ENCODE assay signal across 8 mouse cellular contexts in genomic region chr10:84576029-84576394, GRCm38 (mm10). TPM values are rescaled to one million over a fixed set of nuclear protein-coding genes. Genes with fewer than 3 reads are reported as not detected.
DNase-seq lines count a peak whose midpoint lies in the region; ATAC-seq and TF ChIP-seq lines count a peak whose summit lies in the region.

No protein-coding gene starts in this region.

- no peak overlapping the region; the same call in 1 of the 2 replicates for H3K27ac ChIP-seq in hindbrain, embryonic 16.5 days (ENCODE audit: low read depth, low read length)
- H3K27ac ChIP-seq in midbrain, embryonic 14.5 days (replicated peaks; ENCODE audit: low read depth, low read length): no peak overlapping the region

- H3K4me2 ChIP-seq in hindbrain, embryonic 16.5 days (ENCODE audit: low read length): peak overlapping the region; percentile 80
- peak overlapping the region; percentile 69 for H3K4me2 ChIP-seq in midbrain, embryonic 14.5 days (ENCODE audit: low read length)

- TF ChIP-seq POLR2A in lung, adult 2 months (IDR thresholded peaks at IDR 0.05; ENCODE audit: borderline replicate concordance, extremely low read depth, low read depth, low read length): peak; percentile 70; the same call in 1 of the 2 replicates

- H3K4me3 ChIP-seq in lung, adult 2 months (replicated peaks; ENCODE audit: extremely low read depth, low read depth, low read length): peak overlapping the region; percentile 68
- H3K4me3 ChIP-seq in hindbrain, embryonic 16.5 days (ENCODE audit: low read length): peak overlapping the region; percentile 95
- peak overlapping the region; percentile 83 for H3K4me3 ChIP-seq in midbrain, embryonic 14.5 days (replicated peaks; ENCODE audit: low read depth, low read length)

- H3K9ac ChIP-seq in hindbrain, embryonic 16.5 days (ENCODE audit: low read depth, low read length): peak overlapping the region; percentile 5; the same call in 1 of the 2 replicates
- H3K9ac ChIP-seq in midbrain, embryonic 14.5 days (replicated peaks; ENCODE audit: low read length): peak overlapping the region; percentile 72; the same call in 1 of the 2 replicates

- ATAC-seq in hindbrain, embryonic 16.5 days: peak; percentile 86
- ATAC-seq in midbrain, embryonic 14.5 days (ENCODE audit: low FRiP score, low TSS enrichment): peak; percentile 76

- TF ChIP-seq CTCF in lung, adult 2 months (IDR thresholded peaks at IDR 0.05; ENCODE audit: insufficient read depth, low read length): no peak

- H3K9me3 ChIP-seq in hindbrain, embryonic 16.5 days (ENCODE audit: control insufficient read depth, low read length): no peaks in the 10 kb centered on the region
- no peaks in the 10 kb centered on the region for H3K9me3 ChIP-seq in midbrain, embryonic 14.5 days (ENCODE audit: control insufficient read depth, low read length)

- H3K36me3 ChIP-seq in hindbrain, embryonic 16.5 days (ENCODE audit: control insufficient read depth, insufficient read depth, low read length): no peaks in the 10 kb centered on the region
- H3K36me3 ChIP-seq in midbrain, embryonic 14.5 days (ENCODE audit: control insufficient read depth, insufficient read depth, low read length): no peaks in the 10 kb centered on the region

- peaks cover 19% of the 10 kb centered on the region for H3K4me1 ChIP-seq in lung, adult 2 months (ENCODE audit: control insufficient read depth, insufficient read depth, low read length)
- H3K4me1 ChIP-seq in hindbrain, embryonic 16.5 days (ENCODE audit: control insufficient read depth, insufficient read depth, low read depth, low read length): peaks cover 8% of the 10 kb centered on the region
- H3K4me1 ChIP-seq in midbrain, embryonic 14.5 days (ENCODE audit: control insufficient read depth, insufficient read depth, low read length): peaks cover 8% of the 10 kb centered on the region; the same call in 1 of the 2 replicates

- no peak for DNase-seq in lung, adult 2 months
- DNase-seq in lung, postnatal 10 days: no peak
- peak; percentile 93 for DNase-seq in c-Kit-positive CD71-positive TER-119-negative erythroid progenitor cells, embryonic 14.5 days (ENCODE audit: low read depth)
- DNase-seq in midbrain, embryonic 14.5 days: peak; percentile 83
- DNase-seq in urinary bladder, postnatal 14 days (ENCODE audit: low spot score): no peak
- no peak for DNase-seq in thymus, postnatal 36 days
- no peak for DNase-seq in right cerebral cortex, adult 2 months (ENCODE audit: low spot score in 2 of 2)

- under 1% methylated on average over 14 of the region's 14 CpGs for WGBS in lung, adult 2 months
- under 1% methylated on average over 14 of the region's 14 CpGs for WGBS in hindbrain, embryonic 16.5 days
- 1% methylated on average over 14 of the region's 14 CpGs for WGBS in midbrain, embryonic 14.5 days

- no peaks in the 10 kb centered on the region for H3K27me3 ChIP-seq in hindbrain, embryonic 16.5 days (replicated peaks; ENCODE audit: control insufficient read depth, insufficient read depth, low read length)
- H3K27me3 ChIP-seq in midbrain, embryonic 14.5 days (ENCODE audit: control insufficient read depth, insufficient read depth, low read length): no peaks in the 10 kb centered on the region

RNA-seq across cellular contexts. Expression of gene Tcp11l2, which starts 0.4 kb away (rescaled TPM):
- 65.6 and 97.0 TPM in 2 replicates for polyA plus RNA-seq in lung, adult 2 months (2012; rRNA removed)
- 21.8 and 24.6 TPM in 2 replicates for polyA plus RNA-seq in hindbrain, embryonic 16.5 days (2015; fragmentation: Nextera tagmentation; extraction: Ambion mirVana)
- 17.3 and 22.1 TPM in 2 replicates for polyA plus RNA-seq in midbrain, embryonic 14.5 days (2014; fragmentation: Nextera tagmentation; extraction: Ambion mirVana)

RNA-seq across cellular contexts. Expression of gene Ckap4, which starts 42.1 kb away (rescaled TPM):
- polyA plus RNA-seq in lung, adult 2 months (2012; rRNA removed): 20.9 and 26.5 TPM in 2 replicates
- 24.2 and 51.3 TPM in 2 replicates for polyA plus RNA-seq in hindbrain, embryonic 16.5 days (2015; fragmentation: Nextera tagmentation; extraction: Ambion mirVana)
- 57.2 and 71.5 TPM in 2 replicates for polyA plus RNA-seq in midbrain, embryonic 14.5 days (2014; fragmentation: Nextera tagmentation; extraction: Ambion mirVana)

RNA-seq across cellular contexts. Expression of gene Polr3b, which starts 46.1 kb away (rescaled TPM):
- 4.0 and 5.7 TPM in 2 replicates for polyA plus RNA-seq in lung, adult 2 months (2012; rRNA removed)
- 13.1 and 14.4 TPM in 2 replicates for polyA plus RNA-seq in hindbrain, embryonic 16.5 days (2015; fragmentation: Nextera tagmentation; extraction: Ambion mirVana)
- polyA plus RNA-seq in midbrain, embryonic 14.5 days (2014; fragmentation: Nextera tagmentation; extraction: Ambion mirVana): 14.7 and 17.7 TPM in 2 replicates

Comparison
In these comparisons a context has a peak if more than half of its experiments do, and no peak if none do; other contexts are left out.
1. DNase-seq: peak in c-Kit-positive CD71-positive TER-119-negative erythroid progenitor cells, embryonic 14.5 days (single experiment) and midbrain, embryonic 14.5 days (single experiment); none in lung, adult 2 months (single experiment), lung, postnatal 10 days (single experiment), urinary bladder, postnatal 14 days (single experiment), thymus, postnatal 36 days (0 of 2) and right cerebral cortex, adult 2 months (0 of 2).
2. Peak in every context shown above with its lines, with median percentiles within 50 percentile points of each other: H3K4me3 ChIP-seq.